Comparison of ENCODE assay signal across 6 mouse cellular contexts in the genomic region with DNA sequence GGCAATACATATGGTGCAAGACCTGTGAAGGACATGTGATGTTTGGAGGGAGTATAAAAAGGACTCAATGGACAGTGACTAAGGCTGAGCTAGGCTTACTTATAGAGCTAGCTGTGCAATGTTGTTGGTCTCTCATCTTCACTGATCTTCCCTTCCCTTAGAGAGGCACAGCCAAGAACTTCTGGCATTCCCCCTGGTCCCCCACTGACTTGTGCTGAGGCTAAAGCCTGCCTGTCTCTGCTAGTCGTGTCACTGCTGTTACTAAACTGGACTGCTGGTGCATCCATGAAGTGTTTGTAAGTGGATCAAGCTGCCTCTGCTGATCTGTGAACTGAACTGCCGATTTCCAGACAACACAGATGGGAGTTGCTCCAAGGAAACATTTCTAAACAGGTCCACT.
"Had no signal": no experiment of that assay in that cellular context is flagged by ENCODE, and none has a peak within 500 bp of the region (broad histone marks: within the 10 kb centered on the region; RNA-seq: fewer than 3 reads in every experiment).

No protein-coding gene starts in this region.

- DNase-seq: kidney, adult 9 months; kidney, postnatal 36 days; layer of hippocampus, adult 9-11 months; lung, adult 2 months; thymus, adult 2 months; thymus, postnatal 25 days had no signal
